Mouse (Mus musculus) monocyte, adult 5-6 weeks (primary cell): ENCODE measurements around the gene Rnf121. TPM values are rescaled to one million over a fixed set of nuclear protein-coding genes. Genes with fewer than 3 reads are reported as not detected.
"Not testable (repeated sequence)": the region's sequence is repeated elsewhere in the genome, so short reads cannot be mapped to it uniquely, and the experiment has no call there.

Source experiments
- ATAC-seq: fragments of 153-309, 156-312 bp; replicated peaks from 2 replicates; pipeline ENCODE4 v1.8.0; 2017; ENCODE audit warnings: mild to moderate bottlenecking; ENCODE audit not compliant: low TSS enrichment, insufficient number of reproducible peaks, severe bottlenecking, poor library complexity, low FRiP score
- total RNA-seq: library from RNA; stranded (forward); fragments of 200-1000, 200-491, 200-594 nt; gene quantifications from 3 replicates; pipeline ENCODE4 v1.2.3, GENCODE M21; 2017

Rnf121 gene
- total RNA-seq, 1 experiment from 2014 or later: 15.9 TPM

- no peak for ATAC-seq
Measured at GRCm38 (mm10) chr7:102078517-102078916, 13.2 kb upstream of the Rnf121 start.

GRCm38 (mm10) chr7:102076714-102077296, 11.5 kb upstream of the Rnf121 start:
- no peak for ATAC-seq

- ATAC-seq: no peak
Measured at GRCm38 (mm10) chr7:102066363-102066762, 1.1 kb upstream of the Rnf121 start.

- 0 out of 2 replicates have a peak, but pooled peaks have one; percentile 2 for ATAC-seq
Measured at GRCm38 (mm10) chr7:102064655-102065045, 619 bp downstream of the Rnf121 start.

- no peak for ATAC-seq
Measured at GRCm38 (mm10) chr7:102063891-102064290, 1.4 kb downstream of the Rnf121 start.

GRCm38 (mm10) chr7:102062203-102062602, 3.1 kb downstream of the Rnf121 start:
- no peak for ATAC-seq

- ATAC-seq: no peak
Measured at GRCm38 (mm10) chr7:102061353-102061752, 3.9 kb downstream of the Rnf121 start.

GRCm38 (mm10) chr7:102048524-102048923, 16.7 kb downstream of the Rnf121 start:
- ATAC-seq: not testable (repeated sequence)

- ATAC-seq: no peak
Measured at GRCm38 (mm10) chr7:102042314-102042713, 23.0 kb downstream of the Rnf121 start.

GRCm38 (mm10) chr7:102037318-102037717, 28.0 kb downstream of the Rnf121 start:
- no peak for ATAC-seq

- ATAC-seq: no peak
Measured at GRCm38 (mm10) chr7:102035534-102035933, 29.7 kb downstream of the Rnf121 start.

- no peak for ATAC-seq
Measured at GRCm38 (mm10) chr7:102034904-102035303, 30.4 kb downstream of the Rnf121 start.

- ATAC-seq: no peak
Measured at GRCm38 (mm10) chr7:102025187-102026119, 39.8 kb downstream of the Rnf121 start.

GRCm38 (mm10) chr7:102023821-102024220, 41.4 kb downstream of the Rnf121 start:
- ATAC-seq: no peak

GRCm38 (mm10) chr7:102020934-102021333, 44.3 kb downstream of the Rnf121 start:
- not testable (repeated sequence) for ATAC-seq

GRCm38 (mm10) chr7:102019362-102019761, 45.9 kb downstream of the Rnf121 start:
- no peak for ATAC-seq

GRCm38 (mm10) chr7:102018590-102018989, 46.7 kb downstream of the Rnf121 start, which contains the start of gene Il18bp:
Gene Il18bp, minus strand, starts transcription at chr7:102018690.
- ATAC-seq: no peak

GRCm38 (mm10) chr7:102018034-102018433, 47.2 kb downstream of the Rnf121 start:
- no peak for ATAC-seq

GRCm38 (mm10) chr7:102017452-102017851, 47.8 kb downstream of the Rnf121 start:
- no peak for ATAC-seq

GRCm38 (mm10) chr7:102016936-102017335, 48.3 kb downstream of the Rnf121 start:
- ATAC-seq: no peak
